Mouse (Mus musculus) cortical plate, adult 2 months (tissue): ENCODE measurements around the gene Slc45a1. TPM values are rescaled to one million over a fixed set of nuclear protein-coding genes. Genes with fewer than 3 reads are reported as not detected.
A peak's percentile ranks its signal among the peaks of the same experiment; 100 is the strongest.

ENCODE experiments used
- H3K27ac ChIP-seq: fragments of 200-500 bp; 2 replicates; pipeline ENCODE4 v1.5.1; 2012; ENCODE audit warnings: low read length, control low read depth, inconsistent platforms; ENCODE audit not compliant: insufficient read depth
- H3K4me1 ChIP-seq: fragments of 200-500 bp; 2 replicates; pipeline ENCODE4 v1.6.1; 2011; ENCODE audit warnings: low read length; ENCODE audit not compliant: control insufficient read depth, insufficient read depth
- H3K4me3 ChIP-seq: fragments of 200-500 bp; 2 replicates; pipeline ENCODE4 v1.5.1; 2011; ENCODE audit warnings: mild to moderate bottlenecking, low read length, control low read depth; ENCODE audit not compliant: insufficient read depth
- CTCF ChIP-seq: fragments of 200-500 bp; IDR thresholded peaks from 2 replicates; pipeline ENCODE4 v1.5.1; 2011; ENCODE audit warnings: mild to moderate bottlenecking, control low read depth, low read length; ENCODE audit not compliant: insufficient read depth; ENCODE audit errors: extremely low read depth
- POLR2A ChIP-seq: fragments of 200-500 bp; IDR thresholded peaks from 2 replicates; pipeline ENCODE4 v1.6.1; 2011; ENCODE audit warnings: mild to moderate bottlenecking, low read length, control low read depth; ENCODE audit not compliant: insufficient read depth; ENCODE audit errors: extremely low read depth
- polyA plus RNA-seq: library from polyadenylated mRNA; depleted of rRNA; stranded (reverse); fragments of >200 nt; gene quantifications from 2 replicates; pipeline ENCODE4 v1.2.3, GENCODE M21; 2012; rRNA removed

Slc45a1 gene
- 38.6 and 41.8 TPM in 2 replicates for polyA plus RNA-seq

DNA sequence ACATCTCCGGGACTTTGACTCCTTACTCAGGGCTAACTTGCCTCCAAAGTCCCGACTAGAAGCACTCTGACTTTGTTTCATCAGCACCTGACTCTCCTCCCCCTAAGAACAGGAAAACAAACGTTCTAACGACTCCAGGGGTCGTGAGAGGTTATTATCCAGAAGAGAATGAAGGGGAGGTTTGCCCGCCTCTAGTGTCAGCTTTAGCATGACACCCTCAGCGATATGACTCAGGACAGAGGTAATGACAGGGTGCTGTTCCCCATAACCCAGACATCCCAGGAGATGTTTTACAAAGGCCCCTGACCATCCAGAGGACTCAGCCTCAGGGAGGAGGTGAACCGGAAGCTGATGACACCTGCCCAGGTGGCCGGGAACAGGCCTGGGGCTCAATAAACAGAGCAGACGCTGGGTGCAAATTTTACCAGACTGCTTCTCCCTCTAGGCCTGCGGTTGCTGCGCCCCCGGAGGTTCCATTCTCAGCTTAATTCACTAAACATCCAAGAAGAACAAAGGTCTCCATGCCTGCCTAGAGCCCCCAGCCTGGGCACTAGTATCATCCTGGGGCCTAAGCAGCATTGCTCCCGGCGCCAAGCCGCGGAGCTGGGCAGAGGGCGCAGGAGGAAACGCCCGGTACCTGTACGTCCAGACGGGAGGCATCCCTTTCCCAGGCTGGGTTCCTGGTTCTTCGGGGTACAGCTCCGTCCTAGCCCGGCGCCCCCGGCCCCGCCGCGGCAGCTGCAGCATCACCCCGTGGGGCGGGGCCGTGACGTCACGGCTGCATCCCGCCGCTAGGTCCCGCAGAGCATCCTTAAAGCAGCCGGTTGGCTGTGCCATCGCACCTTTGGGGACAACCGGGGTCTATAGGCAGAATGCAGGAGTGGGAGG is at the start of gene Slc45a1:
Gene Slc45a1 (minus strand): TSS at position 785 of the 888 bp plus-strand sequence.
- no peak for TF ChIP-seq CTCF
- peak; percentile 55; the same call in 1 of the 2 replicates for TF ChIP-seq POLR2A
- Histone ChIP-seq H3K27ac (0 out of 2 replicates have a peak within 1 kb of the TSS, but pooled peaks have one; percentile 12), H3K4me3 (peak within 1 kb of the TSS; percentile 64), H3K4me1 (peaks cover 6% of the 10 kb centered on the region)

DNA sequence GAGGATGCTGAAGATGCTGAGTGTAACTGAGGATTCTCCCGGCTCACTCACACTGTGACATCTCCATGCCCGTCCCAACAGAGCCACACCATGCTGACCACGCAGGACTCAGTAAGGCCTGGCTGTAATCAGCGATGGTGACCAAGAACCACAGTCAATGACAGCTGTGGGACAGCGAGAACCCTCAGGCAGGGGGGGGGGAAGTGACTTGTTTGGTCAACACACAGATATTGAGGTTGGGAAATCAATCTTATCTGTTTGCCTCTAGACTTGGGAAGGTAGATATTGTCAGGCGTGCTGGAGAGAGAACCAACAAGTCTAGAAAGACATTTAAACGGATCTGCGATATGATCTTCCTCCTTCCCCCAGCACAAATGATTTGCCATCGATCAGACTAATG is 48.9 kb upstream of the Slc45a1 start:
- H3K27ac ChIP-seq = no peak overlapping the region
- H3K4me1 ChIP-seq = no peaks in the 10 kb centered on the region
- H3K4me3 ChIP-seq = no peak overlapping the region
- TF ChIP-seq POLR2A (no peak), CTCF (no peak)

DNA sequence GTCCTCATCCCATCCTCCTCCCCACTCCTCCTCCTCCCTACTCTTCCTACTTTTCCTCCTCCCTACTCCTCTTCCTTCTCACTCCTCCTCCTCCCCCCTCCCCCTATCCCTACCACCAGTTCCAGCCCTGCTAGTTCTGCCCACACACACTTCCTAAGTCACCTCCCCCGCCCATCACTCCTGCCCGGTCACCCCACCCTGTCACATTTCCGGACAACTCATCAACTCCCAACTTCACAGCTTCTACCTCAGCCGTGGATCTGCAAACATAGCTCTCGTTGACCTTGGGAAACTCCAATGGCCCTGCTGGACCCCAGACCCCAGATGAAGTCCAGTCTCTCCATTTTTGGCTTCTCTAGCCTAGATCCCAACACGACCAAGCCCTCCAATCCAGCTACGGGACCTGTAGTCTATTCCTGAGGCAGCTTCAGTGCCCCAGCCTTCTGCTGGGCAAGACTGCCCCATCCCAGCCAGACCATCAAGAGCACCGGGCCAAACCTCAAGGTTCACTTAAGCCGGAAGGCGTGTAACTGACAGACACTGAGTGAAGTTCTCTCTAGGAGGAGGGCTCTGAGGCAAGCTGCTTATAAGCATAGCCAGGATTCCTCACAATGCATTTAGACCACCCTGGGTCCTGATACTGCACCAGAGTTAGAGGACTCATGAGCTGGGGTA is 42.6 kb upstream of the Slc45a1 start:
- H3K27ac ChIP-seq = no peak overlapping the region
- no peaks in the 10 kb centered on the region for H3K4me1 ChIP-seq
- no peak for TF ChIP-seq POLR2A
- no peak for TF ChIP-seq CTCF
- no peak overlapping the region for H3K4me3 ChIP-seq

DNA sequence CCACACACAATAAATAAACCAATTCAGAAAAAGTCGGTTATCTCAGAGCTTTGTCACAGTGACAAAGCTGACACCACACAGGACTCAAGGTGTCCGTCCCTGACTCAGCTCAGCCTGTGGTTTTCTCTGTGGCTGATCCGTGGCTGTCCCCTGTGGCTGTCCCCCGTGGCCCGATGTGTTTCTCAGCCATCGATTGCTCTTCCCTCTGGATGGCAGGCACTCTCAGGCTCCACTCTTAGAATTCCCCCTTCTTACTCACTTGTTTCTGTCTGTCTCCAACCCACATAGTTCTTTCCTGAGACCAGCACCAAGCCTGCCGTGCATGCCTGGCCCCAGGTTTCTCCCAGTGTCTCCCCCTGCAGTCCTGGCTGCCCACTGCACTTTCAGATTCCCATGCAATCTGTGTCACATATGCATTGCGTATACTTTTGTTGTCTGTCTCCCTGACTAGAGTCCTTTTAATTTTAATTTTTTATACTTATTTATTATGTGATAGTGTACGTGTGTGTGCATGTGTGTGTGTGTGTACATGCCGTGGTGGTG is 41.0 kb upstream of the Slc45a1 start:
- no peaks in the 10 kb centered on the region for H3K4me1 ChIP-seq
- no peak overlapping the region for H3K27ac ChIP-seq
- no peak overlapping the region for H3K4me3 ChIP-seq
- TF ChIP-seq CTCF (no peak), POLR2A (no peak)

DNA sequence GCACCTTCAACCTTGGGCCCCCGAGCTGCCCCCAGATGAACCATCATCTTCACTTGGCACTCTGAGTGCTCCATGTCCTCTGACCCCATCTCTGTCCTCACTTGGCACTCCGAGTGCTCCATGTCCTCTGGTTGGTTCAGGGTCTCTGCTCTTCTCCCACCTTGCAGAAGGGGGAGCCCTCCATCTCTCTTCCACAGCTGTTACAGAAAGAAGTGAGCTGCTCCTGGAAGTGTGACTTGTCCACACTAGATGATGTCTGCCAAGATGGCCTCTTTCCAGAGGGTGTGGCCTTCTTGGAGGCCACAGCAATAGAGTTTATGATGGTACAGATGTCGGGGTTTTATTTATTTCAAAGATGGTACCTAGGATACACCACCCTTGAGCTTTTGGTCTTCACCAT is 38.8 kb upstream of the Slc45a1 start:
- Histone ChIP-seq H3K4me3 (no peak overlapping the region), H3K27ac (no peak overlapping the region), H3K4me1 (no peaks in the 10 kb centered on the region)
- TF ChIP-seq CTCF (peak; percentile 42), POLR2A (no peak)

DNA sequence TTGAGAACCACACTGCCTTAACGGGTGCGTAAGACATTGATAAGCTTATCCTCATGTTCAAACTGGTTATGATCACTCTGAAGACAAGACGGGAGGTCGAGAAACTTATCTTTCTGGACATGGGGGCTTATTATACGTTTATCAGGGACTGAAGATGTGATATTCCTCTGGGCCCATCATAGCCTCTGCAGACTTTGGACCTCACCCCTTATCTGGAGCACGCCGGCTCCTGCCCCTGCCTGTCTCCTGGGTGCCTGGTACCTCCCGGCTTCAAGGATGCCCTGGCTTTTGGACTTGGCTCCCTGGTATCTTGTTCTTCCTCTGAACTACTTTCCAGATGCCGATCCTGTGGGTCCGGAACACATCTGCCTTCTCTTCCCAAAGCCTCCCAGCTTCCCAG is 37.6 kb upstream of the Slc45a1 start:
- Histone ChIP-seq H3K4me1 (no peaks in the 10 kb centered on the region), H3K27ac (no peak overlapping the region), H3K4me3 (no peak overlapping the region)
- TF ChIP-seq POLR2A (no peak), CTCF (no peak)

DNA sequence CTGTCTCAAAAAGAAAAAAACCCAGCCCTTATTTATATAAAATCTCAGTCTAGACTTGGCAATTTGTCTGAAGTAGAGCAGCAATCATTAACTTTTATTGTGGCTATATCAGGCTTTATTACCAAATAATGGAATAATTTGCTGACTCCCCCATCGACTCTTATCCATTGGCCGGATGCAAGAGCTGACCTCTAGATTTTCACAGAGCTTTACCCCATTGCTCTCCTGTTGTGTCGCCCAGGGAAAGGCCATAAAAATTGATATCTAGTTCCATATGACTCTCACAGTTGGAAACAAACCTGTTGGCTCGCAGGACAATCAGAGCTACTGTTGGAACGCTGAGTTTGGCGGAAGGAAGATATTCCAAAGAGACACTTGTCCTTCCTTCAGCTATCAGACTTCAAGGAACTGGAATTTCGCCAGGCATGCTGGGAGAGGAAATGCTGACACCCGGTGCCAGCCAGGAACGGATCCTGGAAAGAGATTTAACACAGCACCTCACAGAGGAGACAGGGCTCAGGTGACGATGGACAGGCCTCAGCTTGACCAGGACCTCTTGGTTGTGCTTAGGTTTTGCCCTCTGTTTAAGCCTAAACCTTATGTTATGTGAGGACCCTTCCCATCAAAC is 35.3 kb upstream of the Slc45a1 start:
- Histone ChIP-seq H3K27ac (no peak overlapping the region), H3K4me3 (no peak overlapping the region), H3K4me1 (no peaks in the 10 kb centered on the region)
- no peak for TF ChIP-seq POLR2A
- no peak for TF ChIP-seq CTCF

DNA sequence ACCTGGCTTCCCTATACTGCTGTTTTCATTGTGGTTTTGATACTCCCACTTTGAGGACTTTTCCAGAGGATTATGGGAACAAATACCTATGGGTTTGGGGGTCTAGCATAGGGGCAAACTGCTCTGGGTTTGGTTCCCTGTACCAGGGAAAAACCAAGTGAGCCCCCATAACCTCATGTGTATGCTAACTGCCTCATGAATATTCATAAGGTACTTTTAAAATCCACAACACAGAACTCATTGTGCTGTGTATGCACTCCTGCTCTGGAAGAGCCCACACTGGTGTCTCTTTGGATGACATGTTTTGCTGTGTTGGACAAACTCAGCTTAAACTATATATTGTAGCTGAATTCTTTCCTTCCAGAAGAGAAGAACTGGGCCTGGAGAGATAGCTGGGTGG is 34.6 kb upstream of the Slc45a1 start:
- Histone ChIP-seq H3K4me1 (no peaks in the 10 kb centered on the region), H3K27ac (no peak overlapping the region), H3K4me3 (no peak overlapping the region)
- TF ChIP-seq CTCF = no peak
- no peak for TF ChIP-seq POLR2A

DNA sequence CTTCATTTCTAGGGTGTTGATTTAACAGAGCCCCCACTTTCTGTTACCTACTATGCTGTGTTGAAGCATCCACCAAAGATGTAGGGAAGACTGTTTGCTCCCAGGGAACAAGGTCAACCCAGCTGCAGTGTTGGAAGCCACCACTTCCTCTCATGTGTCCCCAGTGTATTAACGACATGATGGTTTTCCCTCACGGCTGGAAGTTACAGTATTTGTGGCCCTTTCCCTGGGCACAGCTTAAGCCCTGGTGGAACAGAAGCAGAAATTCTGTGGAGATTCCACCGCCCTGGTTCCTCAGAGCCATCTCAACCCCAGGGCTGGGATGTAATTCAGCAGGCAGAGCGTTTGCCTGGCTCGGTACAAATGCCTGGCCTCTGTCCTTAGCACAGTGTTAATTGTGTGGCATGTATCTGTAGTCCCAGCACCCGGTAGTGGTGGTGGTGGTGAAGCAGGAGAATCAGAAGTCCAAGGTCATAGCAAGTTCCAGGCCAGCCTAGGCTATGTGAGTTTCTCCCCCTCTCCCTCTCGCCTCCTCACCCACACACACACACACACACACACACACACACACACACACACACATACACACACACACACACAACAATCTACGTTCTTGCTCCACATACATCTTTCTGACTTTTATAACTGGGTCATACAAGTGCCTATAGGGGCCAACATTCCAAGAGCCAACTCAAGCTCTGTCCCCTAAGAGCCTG is 34.0 kb upstream of the Slc45a1 start:
- Histone ChIP-seq H3K4me1 (no peaks in the 10 kb centered on the region), H3K4me3 (no peak overlapping the region), H3K27ac (no peak overlapping the region)
- TF ChIP-seq CTCF = no peak
- no peak for TF ChIP-seq POLR2A
